Mouse (Mus musculus): ENCODE data around the gene Cntn4.
A peak's percentile ranks its signal among the peaks of the same experiment; 100 is the strongest.

Cntn4 gene

GRCm38 (mm10) chr6:106675581-106675980 is 998.1 kb downstream of the Cntn4 start:
- no peak for DNase-seq

GRCm38 (mm10) chr6:106701931-106702330 is 1024.5 kb downstream of the Cntn4 start:
- DNase-seq = peak; percentile 62 to 74

- DNase-seq = peak; percentile 25 to 39
Observed at GRCm38 (mm10) chr6:106705506-106706035, 1028.1 kb downstream of the Cntn4 start.

- DNase-seq = no peak
Observed at GRCm38 (mm10) chr6:106725642-106726041, 1048.2 kb downstream of the Cntn4 start.

- no peak for DNase-seq
Observed at GRCm38 (mm10) chr6:106726078-106726477, 1048.6 kb downstream of the Cntn4 start.

- DNase-seq = no peak
Observed at GRCm38 (mm10) chr6:106727703-106728102, 1050.2 kb downstream of the Cntn4 start.

GRCm38 (mm10) chr6:106729682-106730314 is 1052.3 kb downstream of the Cntn4 start:
- peak; percentile 54 to 64 for DNase-seq

GRCm38 (mm10) chr6:106732563-106732962 is 1055.1 kb downstream of the Cntn4 start:
- no peak for DNase-seq

- DNase-seq = no peak
Observed at GRCm38 (mm10) chr6:106738229-106738628, 1060.8 kb downstream of the Cntn4 start.

- no peak for DNase-seq
Observed at GRCm38 (mm10) chr6:106740244-106740825, 1062.9 kb downstream of the Cntn4 start.

- no peak for DNase-seq
Observed at GRCm38 (mm10) chr6:106743556-106744233, 1066.2 kb downstream of the Cntn4 start.

GRCm38 (mm10) chr6:106745673-106746394 is 1068.4 kb downstream of the Cntn4 start:
- no peak for DNase-seq

- DNase-seq = no peak
Observed at GRCm38 (mm10) chr6:106747251-106747650, 1069.8 kb downstream of the Cntn4 start.

- DNase-seq = no peak
Observed at GRCm38 (mm10) chr6:106747804-106748203, 1070.3 kb downstream of the Cntn4 start.

Measured in kidney, adult 8-10 months (tissue).